Mouse (Mus musculus) C2C12 (cell line): ENCODE data around the gene Ccdc40. TPM values are rescaled to one million over a fixed set of nuclear protein-coding genes. Genes with fewer than 3 reads are reported as not detected.

Source experiments
- H3K27me3 ChIP-seq: one replicate; pipeline ENCODE4 v1.6.1; 2011; ENCODE audit not compliant: control insufficient read depth, insufficient read depth, insufficient read length
- H3K36me3 ChIP-seq: one replicate; pipeline ENCODE4 v1.6.1; 2011; ENCODE audit not compliant: control insufficient read depth, insufficient read depth
- H3K4me3 ChIP-seq: one replicate; pipeline ENCODE4 v1.5.1; 2011; ENCODE audit warnings: mild to moderate bottlenecking, control low read depth; ENCODE audit not compliant: poor library complexity, insufficient read depth, severe bottlenecking
- H3K79me2 ChIP-seq: one replicate; pipeline ENCODE4 v1.6.1; 2011; ENCODE audit not compliant: control insufficient read depth, insufficient read depth
- H3K79me3 ChIP-seq: one replicate; pipeline ENCODE4 v1.6.1; 2011; ENCODE audit warnings: low read depth, control low read depth
- H3ac ChIP-seq: one replicate; pipeline ENCODE3; 2011; ENCODE audit warnings: low read depth; ENCODE audit not compliant: control insufficient read depth, insufficient read length
- CEBPB ChIP-seq: IDR thresholded peaks from one replicate; pipeline ENCODE4 v1.6.1; 2011; ENCODE audit warnings: low read depth, mild to moderate bottlenecking, control low read depth, moderate library complexity
- CTCF ChIP-seq: IDR thresholded peaks from one replicate; pipeline ENCODE4 v1.5.1; 2011; ENCODE audit not compliant: control insufficient read depth, insufficient read depth, insufficient read length
- FOSL1 ChIP-seq: IDR thresholded peaks from one replicate; pipeline ENCODE4 v1.8.0; 2011; ENCODE audit warnings: mild to moderate bottlenecking, low read length; ENCODE audit not compliant: poor library complexity, insufficient read depth, severe bottlenecking
- MAX ChIP-seq: IDR thresholded peaks from one replicate; pipeline ENCODE4 v1.6.1; 2011; ENCODE audit warnings: mild to moderate bottlenecking, control low read depth
- MYOD1 ChIP-seq: IDR thresholded peaks from one replicate; pipeline ENCODE4 v1.6.1; 2011; ENCODE audit warnings: low read depth; ENCODE audit not compliant: control insufficient read depth, insufficient read length
- MYOG ChIP-seq: IDR thresholded peaks from one replicate; pipeline ENCODE4 v1.6.1; 2011; ENCODE audit not compliant: control insufficient read depth, insufficient read length; ENCODE audit errors: extremely low read depth
- USF1 ChIP-seq: IDR thresholded peaks from one replicate; pipeline ENCODE4 v1.6.1; 2011; ENCODE audit warnings: low read depth, mild to moderate bottlenecking, control low read depth, moderate library complexity
- polyA plus RNA-seq: library from polyadenylated mRNA; unstranded; fragments of >200 nt; fragmentation: generic; extraction: Trizol; gene quantifications from one replicate; pipeline ENCODE4 v1.2.1, GENCODE M21; 2012; ENCODE audit warnings: missing spikeins

Gene Ccdc40
- polyA plus RNA-seq, 1 experiment, result 0.12 TPM

DNA sequence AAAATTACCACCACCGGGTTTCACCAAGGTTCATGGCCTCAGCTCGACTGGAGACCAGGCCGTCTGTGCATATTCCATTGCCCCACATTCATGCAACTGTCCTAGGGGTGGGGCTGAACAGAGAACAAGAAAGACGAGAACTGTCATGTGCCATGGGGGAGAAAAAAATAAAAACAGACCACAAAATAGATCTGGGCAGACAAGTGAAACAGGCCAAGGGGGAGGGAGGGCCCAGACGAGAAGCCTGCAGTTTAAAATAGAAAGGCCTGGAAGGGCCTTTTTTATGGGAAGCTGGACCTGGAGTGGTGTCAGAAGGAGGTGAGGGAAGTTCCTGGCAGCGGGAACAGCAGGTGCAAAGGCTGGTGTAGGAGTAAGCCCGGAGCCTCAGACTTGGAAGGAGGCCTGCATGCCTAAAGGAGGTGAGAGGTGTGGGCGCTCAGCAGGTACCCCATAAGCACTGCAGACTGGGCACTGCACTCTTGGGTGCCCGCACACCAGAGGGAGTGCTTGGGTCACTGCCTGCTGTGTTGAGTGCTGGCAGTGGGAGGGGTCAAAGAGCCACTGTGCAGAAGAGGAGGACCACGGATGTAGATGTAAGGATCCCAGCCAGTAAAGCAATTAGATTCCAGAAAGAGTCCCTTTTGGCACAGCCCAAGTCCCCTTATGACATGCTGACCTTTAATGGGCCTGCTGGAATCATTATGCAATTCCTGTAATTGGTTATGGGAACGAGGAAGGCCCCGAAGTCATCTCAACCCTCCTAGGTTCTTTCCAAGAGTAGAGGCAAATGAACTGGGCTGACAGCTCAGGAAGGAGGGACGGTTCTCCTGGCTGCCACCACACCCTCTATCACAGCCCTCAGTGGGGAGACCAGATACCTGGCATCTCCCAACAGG lies 78.6 kb downstream of the Ccdc40 start:
- Histone ChIP-seq H3K4me3 (no peak overlapping the region), H3K79me3 (no peaks in the 10 kb centered on the region), H3K79me2 (no peaks in the 10 kb centered on the region), H3K36me3 (no peaks in the 10 kb centered on the region), H3ac (no peak overlapping the region), H3K27me3 (peaks cover 54% of the 10 kb centered on the region)
- no peak for TF ChIP-seq USF1
- no peak for TF ChIP-seq MAX
- TF ChIP-seq MYOG, result no peak
- TF ChIP-seq MYOD1, result no peak
- TF ChIP-seq FOSL1, result no peak
- TF ChIP-seq CTCF, result no peak
- TF ChIP-seq CEBPB, result no peak

DNA sequence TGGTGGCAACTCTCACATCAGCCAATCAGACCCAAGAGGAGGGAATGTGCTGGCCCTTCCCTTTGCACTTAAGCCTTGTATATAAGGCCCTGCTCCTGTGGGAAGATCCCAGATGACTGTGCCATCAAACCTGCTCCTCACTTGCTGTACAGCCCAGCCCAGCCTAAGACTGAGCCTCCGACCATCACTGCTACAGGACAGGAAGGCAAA lies 79.2 kb downstream of the Ccdc40 start, which contains the start of gene Card14:
Gene Card14 (plus strand): TSS at position 111 of the 210 bp plus-strand sequence.
- TF ChIP-seq MYOG (no peak), CTCF (no peak), FOSL1 (no peak), MAX (no peak), MYOD1 (no peak), USF1 (no peak), CEBPB (no peak)
- peaks cover 53% of the 10 kb centered on the region for H3K27me3 ChIP-seq
- H3ac ChIP-seq, result no peak within 1 kb of the TSS
- no peak within 1 kb of the TSS for H3K4me3 ChIP-seq
- H3K36me3 ChIP-seq, result no peaks in the 10 kb centered on the region
- no peaks in the 10 kb centered on the region for H3K79me2 ChIP-seq
- no peaks in the 10 kb centered on the region for H3K79me3 ChIP-seq

DNA sequence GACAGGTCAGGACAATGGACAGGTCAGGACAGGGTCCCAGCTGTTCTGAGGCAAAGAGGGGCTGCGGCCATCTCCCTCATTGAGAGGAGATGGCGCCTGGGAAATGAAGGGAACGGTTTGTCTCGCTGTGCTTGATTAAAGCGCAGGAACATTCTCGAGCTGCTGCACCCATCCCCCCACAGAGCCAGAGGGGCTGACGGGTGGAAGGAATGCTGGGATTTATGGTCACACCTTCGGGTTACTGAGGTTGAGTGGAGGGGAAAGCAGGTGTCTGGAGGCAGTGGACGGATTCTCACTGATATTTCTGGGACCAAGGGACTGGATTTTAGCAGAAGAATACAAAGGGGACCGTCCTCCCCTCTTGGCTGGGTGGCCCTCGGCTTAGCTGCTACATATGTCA lies 79.5 kb downstream of the Ccdc40 start:
- H3K4me3 ChIP-seq, result no peak overlapping the region
- no peaks in the 10 kb centered on the region for H3K79me2 ChIP-seq
- H3K36me3 ChIP-seq, result no peaks in the 10 kb centered on the region
- no peak overlapping the region for H3ac ChIP-seq
- peaks cover 50% of the 10 kb centered on the region for H3K27me3 ChIP-seq
- TF ChIP-seq MAX, result no peak
- H3K79me3 ChIP-seq, result no peaks in the 10 kb centered on the region

DNA sequence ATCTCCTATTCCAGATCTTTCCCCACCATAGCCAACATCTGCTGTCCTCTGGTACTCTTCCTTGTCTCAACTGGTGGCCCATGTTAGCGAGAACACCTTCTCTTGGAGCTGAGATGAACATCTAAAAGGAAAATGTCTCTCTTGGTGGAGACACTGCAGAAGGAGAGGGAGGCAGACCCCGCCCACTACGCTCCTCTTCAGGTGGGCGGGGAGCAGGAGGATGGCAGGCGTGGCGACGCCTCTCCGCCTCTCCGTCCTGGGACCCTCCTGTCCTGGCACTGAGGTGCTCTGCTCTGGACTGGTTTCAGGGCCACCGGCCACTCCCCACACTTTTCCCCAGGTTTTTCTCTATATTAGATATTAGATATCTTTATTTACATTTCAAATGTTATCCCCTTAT lies 82.2 kb downstream of the Ccdc40 start:
- Histone ChIP-seq H3K4me3 (no peak overlapping the region), H3ac (no peak overlapping the region), H3K27me3 (peaks cover 30% of the 10 kb centered on the region), H3K36me3 (no peaks in the 10 kb centered on the region), H3K79me3 (no peaks in the 10 kb centered on the region), H3K79me2 (no peaks in the 10 kb centered on the region)
- TF ChIP-seq MAX, result no peak
- no peak for TF ChIP-seq CEBPB
- no peak for TF ChIP-seq MYOG
- no peak for TF ChIP-seq FOSL1
- TF ChIP-seq USF1, result no peak

DNA sequence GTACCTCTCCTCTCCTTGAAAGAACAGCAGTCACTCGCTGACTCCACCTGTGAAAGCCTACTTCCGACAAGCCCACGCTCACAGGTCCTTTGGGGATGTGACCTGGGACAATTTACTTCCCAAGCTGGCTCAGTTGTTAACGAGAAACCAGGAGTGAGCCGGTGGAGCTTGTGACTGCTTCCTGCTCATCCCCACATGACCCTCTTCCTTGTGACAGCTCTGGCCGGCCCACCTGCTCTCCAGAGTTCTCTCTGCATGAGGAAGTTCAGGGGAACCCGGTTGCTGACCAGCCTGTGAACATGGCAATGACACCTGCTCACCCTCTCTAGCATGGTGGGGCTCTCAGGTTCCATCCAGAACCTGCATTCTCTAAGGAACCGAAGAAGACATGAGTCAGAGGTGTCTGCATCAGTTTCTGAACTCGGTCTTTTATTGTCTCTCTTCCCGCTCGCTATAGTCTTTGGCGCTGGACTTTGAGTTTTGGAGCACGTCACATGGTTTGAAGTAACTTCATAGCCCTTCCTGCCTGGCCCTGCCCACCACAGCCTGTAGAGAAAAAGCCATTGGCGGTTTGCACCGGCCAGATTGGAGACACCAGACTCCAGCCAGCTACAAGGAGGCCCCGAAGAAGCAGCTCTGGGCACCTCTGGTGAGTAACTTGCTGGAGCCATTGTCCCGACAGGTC lies 86.0 kb downstream of the Ccdc40 start:
- no peak overlapping the region for H3K4me3 ChIP-seq
- H3K27me3 ChIP-seq, result peaks cover 22% of the 10 kb centered on the region
- TF ChIP-seq CTCF (no peak), MYOD1 (no peak), MYOG (no peak), CEBPB (no peak), MAX (no peak), USF1 (no peak), FOSL1 (no peak)
- no peak overlapping the region for H3ac ChIP-seq
- H3K79me2 ChIP-seq, result no peaks in the 10 kb centered on the region
- no peaks in the 10 kb centered on the region for H3K36me3 ChIP-seq
- no peaks in the 10 kb centered on the region for H3K79me3 ChIP-seq

Other genes starting within 250 kb of the Ccdc40 start
- gene Enpp7, start 240.4 kb upstream of the Ccdc40 start, polyA plus RNA-seq, result not detected
- 14.8 TPM for gene Cbx2, start 205.6 kb upstream of the Ccdc40 start, polyA plus RNA-seq
- 6.4 TPM for gene Cbx8, start 187.6 kb upstream of the Ccdc40 start, polyA plus RNA-seq
- 12.1 TPM for gene Cbx4, start 142.4 kb upstream of the Ccdc40 start, polyA plus RNA-seq
- gene Tbc1d16, start 73 bp upstream of the Ccdc40 start, polyA plus RNA-seq, result 4.9 TPM
- 32.2 TPM for gene Gaa, start 39.3 kb downstream of the Ccdc40 start, polyA plus RNA-seq
- gene Eif4a3, start 71.5 kb downstream of the Ccdc40 start, polyA plus RNA-seq, result 349 TPM
- gene Card14, start 79.2 kb downstream of the Ccdc40 start, polyA plus RNA-seq, result not detected
- 2.3 TPM for gene Sgsh, start 127.0 kb downstream of the Ccdc40 start, polyA plus RNA-seq
- gene Slc26a11, start 127.0 kb downstream of the Ccdc40 start, polyA plus RNA-seq, result 0.51 TPM
- 6.3 TPM for gene Rnf213, start 164.5 kb downstream of the Ccdc40 start, polyA plus RNA-seq